Mouse (Mus musculus): ENCODE results near the gene Bsn. TPM values are rescaled to one million over a fixed set of nuclear protein-coding genes. Genes with fewer than 3 reads are reported as not detected.
"Not testable (repeated sequence)": the region's sequence is repeated elsewhere in the genome, so short reads cannot be mapped to it uniquely, and the experiment has no call there.

The Bsn gene
- total RNA-seq, 2 experiments from 2014 or later, result 0.07 to 0.11 TPM

- DNase-seq, result no peak
Observed at GRCm38 (mm10) chr9:108149817-108150216, 40.4 kb downstream of the Bsn start.

- no peak for DNase-seq
Observed at GRCm38 (mm10) chr9:108147606-108148005, 42.6 kb downstream of the Bsn start.

- DNase-seq, result no peak
Observed at GRCm38 (mm10) chr9:108146451-108146850, 43.7 kb downstream of the Bsn start.

- DNase-seq, result no peak
Observed at GRCm38 (mm10) chr9:108145740-108146139, 44.4 kb downstream of the Bsn start.

GRCm38 (mm10) chr9:108144371-108145270 lies 45.6 kb downstream of the Bsn start:
- no peak for DNase-seq

- no peak for DNase-seq
Observed at GRCm38 (mm10) chr9:108143470-108143869, 46.7 kb downstream of the Bsn start.

GRCm38 (mm10) chr9:108141387-108141786 lies 48.8 kb downstream of the Bsn start:
- no peak for DNase-seq

- no peak for DNase-seq
Observed at GRCm38 (mm10) chr9:108139963-108140695, 50.1 kb downstream of the Bsn start.

GRCm38 (mm10) chr9:108139169-108139962 lies 50.8 kb downstream of the Bsn start:
- DNase-seq, result peak; percentile 35

GRCm38 (mm10) chr9:108138118-108138517 lies 52.1 kb downstream of the Bsn start:
- DNase-seq, result no peak

GRCm38 (mm10) chr9:108137523-108137922 lies 52.7 kb downstream of the Bsn start:
- no peak for DNase-seq

- DNase-seq, result peak; percentile 30
Observed at GRCm38 (mm10) chr9:108136930-108137462, 53.2 kb downstream of the Bsn start.

GRCm38 (mm10) chr9:108136225-108136624 lies 54.0 kb downstream of the Bsn start:
- peak; percentile 44 for DNase-seq

- not testable (repeated sequence) for DNase-seq
Observed at GRCm38 (mm10) chr9:108135679-108136078, 54.5 kb downstream of the Bsn start.

GRCm38 (mm10) chr9:108133478-108133877 lies 56.7 kb downstream of the Bsn start:
- no peak for DNase-seq

- DNase-seq, result no peak
Observed at GRCm38 (mm10) chr9:108132373-108132772, 57.8 kb downstream of the Bsn start.

GRCm38 (mm10) chr9:108131502-108131901 lies 58.7 kb downstream of the Bsn start:
- DNase-seq, result no peak

GRCm38 (mm10) chr9:108129042-108129948 lies 60.9 kb downstream of the Bsn start:
- no peak for DNase-seq

GRCm38 (mm10) chr9:108128248-108128647 lies 61.9 kb downstream of the Bsn start:
- DNase-seq, result no peak

GRCm38 (mm10) chr9:108126436-108127180 lies 63.6 kb downstream of the Bsn start:
- no peak for DNase-seq

GRCm38 (mm10) chr9:108125731-108126130 lies 64.5 kb downstream of the Bsn start:
- no peak for DNase-seq
